Mouse (Mus musculus): Measurements from ENCODE around the gene Dact1.

DNA sequence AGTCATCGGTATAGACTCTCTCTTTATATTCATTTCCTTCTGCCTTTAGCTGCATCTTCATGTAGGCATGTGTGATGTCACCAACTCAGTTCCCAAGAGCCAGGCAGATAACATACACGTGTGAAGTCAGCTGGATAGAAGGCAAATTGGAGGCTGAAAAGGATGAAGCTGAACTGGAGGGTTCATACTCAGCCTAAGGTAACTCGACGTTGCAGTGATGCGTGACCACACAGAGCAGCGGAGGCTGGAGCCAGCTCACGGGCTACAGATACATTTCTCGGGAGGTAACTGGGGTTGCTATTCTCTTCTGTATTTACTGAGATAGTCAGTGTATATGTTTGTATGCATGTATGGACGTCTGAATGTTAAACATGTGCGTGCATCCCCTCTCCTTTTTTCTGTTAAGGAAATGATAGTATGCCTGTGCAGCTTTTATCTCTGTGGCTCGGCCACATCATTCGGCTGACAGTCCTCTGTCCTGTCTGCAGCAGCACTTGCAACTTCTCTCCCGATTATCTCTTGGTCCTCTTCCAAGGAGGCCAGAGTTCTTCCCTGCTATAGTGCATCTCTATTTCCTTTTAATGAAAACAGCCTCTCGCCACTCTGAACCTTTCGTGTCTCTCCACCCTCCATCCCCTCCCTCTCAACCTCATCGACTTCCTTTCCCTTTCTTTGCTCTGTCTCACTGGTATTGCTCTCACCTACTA is 29.6 kb downstream of the Dact1 start:
- TF ChIP-seq CTCF (IDR thresholded peaks at IDR 0.05; ENCODE audit: low read depth, low read length) (no peak), POLR2A (IDR thresholded peaks at IDR 0.05; ENCODE audit: borderline replicate concordance, low read depth, low read length) (no peak)
